Mouse (Mus musculus): ENCODE data around the gene Aurka. TPM values are rescaled to one million over a fixed set of nuclear protein-coding genes. Genes with fewer than 3 reads are reported as not detected.

Gene Aurka
- polyA plus RNA-seq (2021; fragmentation: Nextera tagmentation): 1.0 and 1.2 TPM in 2 replicates
- long read RNA-seq, experiment 1, transcript Aurka-203 (9 exons, 1,862 nt): major isoform, 7 of 11 reads
- long read RNA-seq, experiment 1, partial matches to known transcripts: 0 of 11 reads
- long read RNA-seq, experiment 1, other reads (novel, unspliced or antisense): 4 of 11 reads
- long read RNA-seq, experiment 2, partial matches to known transcripts: 1 of 1 reads
- long read RNA-seq, experiment 2, other reads (novel, unspliced or antisense): 0 of 1 reads

DNA sequence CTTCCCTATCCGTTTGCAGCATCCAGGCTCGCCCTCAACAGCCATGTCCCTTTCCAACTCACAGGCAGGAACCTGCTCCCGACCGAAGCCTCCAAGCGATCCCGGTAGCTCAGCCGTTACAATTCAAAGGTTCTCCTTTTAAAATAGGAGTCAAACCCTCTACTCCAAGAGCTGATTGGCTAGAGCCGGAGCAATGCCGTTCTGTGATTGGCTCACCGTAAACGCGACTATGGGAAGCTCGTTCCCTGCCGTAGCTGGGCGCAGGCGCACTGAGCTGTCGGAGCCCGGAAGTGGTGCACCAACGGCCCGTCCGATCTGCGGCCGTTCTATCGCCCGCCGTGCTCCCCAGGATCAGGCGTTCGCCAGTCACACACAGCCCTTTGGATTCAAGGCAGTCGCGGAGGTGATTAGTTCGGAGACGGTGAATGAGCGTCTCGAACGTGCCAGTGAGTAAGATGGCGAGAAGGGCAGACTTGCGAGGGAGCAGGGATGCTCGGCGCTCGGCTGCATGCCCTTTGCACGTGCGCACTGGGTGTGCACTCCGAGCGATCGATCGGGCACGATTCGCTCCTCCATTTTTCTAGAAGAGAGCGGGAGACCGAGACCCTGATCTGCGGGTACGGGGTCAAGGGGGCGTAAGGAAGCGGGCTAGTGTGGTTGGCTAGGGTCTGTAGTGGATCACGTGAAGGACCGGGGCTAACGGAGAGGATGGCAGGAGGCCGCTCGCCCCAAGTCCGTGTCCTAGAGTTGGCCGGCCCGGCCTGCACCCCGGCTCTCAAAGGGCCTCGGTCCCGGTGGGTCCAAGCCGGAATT, at the start of gene Aurka, which contains the start of gene Cstf1:
Gene Aurka, minus strand, starts transcription at position 125 of the 813 bp plus-strand sequence.
Gene Cstf1, plus strand, starts transcription at position 271 of the 813 bp plus-strand sequence.

GRCm38 (mm10) chr2:172393391-172394051, 23.2 kb upstream of the Aurka start, which contains the start of gene Cass4:
Cass4 (plus strand) TSS chr2:172393794.

DNA sequence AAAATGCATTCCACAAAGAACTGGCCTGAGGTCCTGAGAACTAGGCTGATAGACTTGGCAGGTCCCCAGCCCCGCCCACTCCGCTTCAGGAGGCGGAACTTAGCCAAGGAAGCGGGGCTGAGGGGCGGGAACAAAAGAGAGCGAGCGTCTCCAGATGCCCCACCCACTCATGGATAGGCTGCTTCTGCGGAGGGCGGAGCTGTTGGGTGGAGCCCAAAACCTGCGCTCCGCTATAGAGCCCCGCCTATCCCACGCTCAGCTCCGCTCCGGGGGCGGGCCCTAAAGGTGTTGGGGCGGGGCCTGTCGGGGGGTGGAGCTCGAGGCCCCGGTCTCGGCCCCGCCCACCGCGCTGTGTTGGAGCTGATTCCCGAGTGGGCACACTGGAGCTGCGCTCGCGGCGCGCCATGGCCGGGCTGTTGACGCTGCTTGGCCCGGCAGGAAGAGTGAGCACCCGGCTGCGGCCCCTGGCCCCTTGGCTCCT, 25.0 kb downstream of the Aurka start, which contains the start of gene Fam210b:
Gene Fam210b, plus strand, starts transcription at position 308 of the 481 bp plus-strand sequence.

Other genes starting within 250 kb of the Aurka start
- 0.10 and 0.14 TPM in 2 replicates for gene Mc3r, start 122.0 kb downstream of the Aurka start, polyA plus RNA-seq (2021; fragmentation: Nextera tagmentation)
- 10.3 and 14.6 TPM in 2 replicates for gene Fam210b, start 25.0 kb downstream of the Aurka start, polyA plus RNA-seq (2021; fragmentation: Nextera tagmentation)
- 23.5 and 27.0 TPM in 2 replicates for gene Cstf1, start 146 bp upstream of the Aurka start, polyA plus RNA-seq (2021; fragmentation: Nextera tagmentation)
- 0.25 and 0.26 TPM in 2 replicates for gene Cass4, start 23.3 kb upstream of the Aurka start, polyA plus RNA-seq (2021; fragmentation: Nextera tagmentation)
- gene Rtf2, start 70.0 kb upstream of the Aurka start, polyA plus RNA-seq (2021; fragmentation: Nextera tagmentation): 77.6 and 78.7 TPM in 2 replicates
- gene Gcnt7, start 88.1 kb upstream of the Aurka start, polyA plus RNA-seq (2021; fragmentation: Nextera tagmentation): not detected in 2 replicates
- not detected in 2 replicates for gene Fam209, start 102.0 kb upstream of the Aurka start, polyA plus RNA-seq (2021; fragmentation: Nextera tagmentation)
- gene Tfap2c, start 179.1 kb upstream of the Aurka start, polyA plus RNA-seq (2021; fragmentation: Nextera tagmentation): 0.04 TPM in 1 of 2 replicates, not detected in the other